Mouse (Mus musculus) E14TG2a.4 (cell line): ENCODE data around the gene Nt5c2.

ENCODE experiments used
- CTCF ChIP-seq: conservative IDR thresholded peaks from 2 replicates; pipeline ENCODE4 v1.5.1; 2014; ENCODE audit warnings: low read length
- NANOG ChIP-seq: IDR thresholded peaks from 2 replicates; pipeline ENCODE4 v1.6.1; 2014; ENCODE audit warnings: borderline replicate concordance, low read length, mixed read lengths
- POU5F1 ChIP-seq: IDR thresholded peaks from 2 replicates; pipeline ENCODE4 v1.6.1; 2014; ENCODE audit warnings: low read length, borderline replicate concordance

GRCm38 (mm10) chr19:47049840-47050239 is 34.9 kb upstream of the Nt5c2 start:
- TF ChIP-seq CTCF, result no peak
- no peak for TF ChIP-seq POU5F1
- no peak for TF ChIP-seq NANOG
